Mouse (Mus musculus) heart, postnatal 4 days (tissue): Measurements from ENCODE around the gene Snip1. TPM values are rescaled to one million over a fixed set of nuclear protein-coding genes. Genes with fewer than 3 reads are reported as not detected.
A peak's percentile ranks its signal among the peaks of the same experiment; 100 is the strongest.

Experiments used
- DNase-seq: peaks from one replicate; pipeline ENCODE4 v3.0.0; 2021
- total RNA-seq, 2 experiments: library from RNA; stranded (reverse); gene quantifications; 2 replicates each; pipeline ENCODE4 v1.2.3; 2021

Snip1 gene
- total RNA-seq = 10 to 100 TPM; 11.6 to 13.7 TPM

DNA sequence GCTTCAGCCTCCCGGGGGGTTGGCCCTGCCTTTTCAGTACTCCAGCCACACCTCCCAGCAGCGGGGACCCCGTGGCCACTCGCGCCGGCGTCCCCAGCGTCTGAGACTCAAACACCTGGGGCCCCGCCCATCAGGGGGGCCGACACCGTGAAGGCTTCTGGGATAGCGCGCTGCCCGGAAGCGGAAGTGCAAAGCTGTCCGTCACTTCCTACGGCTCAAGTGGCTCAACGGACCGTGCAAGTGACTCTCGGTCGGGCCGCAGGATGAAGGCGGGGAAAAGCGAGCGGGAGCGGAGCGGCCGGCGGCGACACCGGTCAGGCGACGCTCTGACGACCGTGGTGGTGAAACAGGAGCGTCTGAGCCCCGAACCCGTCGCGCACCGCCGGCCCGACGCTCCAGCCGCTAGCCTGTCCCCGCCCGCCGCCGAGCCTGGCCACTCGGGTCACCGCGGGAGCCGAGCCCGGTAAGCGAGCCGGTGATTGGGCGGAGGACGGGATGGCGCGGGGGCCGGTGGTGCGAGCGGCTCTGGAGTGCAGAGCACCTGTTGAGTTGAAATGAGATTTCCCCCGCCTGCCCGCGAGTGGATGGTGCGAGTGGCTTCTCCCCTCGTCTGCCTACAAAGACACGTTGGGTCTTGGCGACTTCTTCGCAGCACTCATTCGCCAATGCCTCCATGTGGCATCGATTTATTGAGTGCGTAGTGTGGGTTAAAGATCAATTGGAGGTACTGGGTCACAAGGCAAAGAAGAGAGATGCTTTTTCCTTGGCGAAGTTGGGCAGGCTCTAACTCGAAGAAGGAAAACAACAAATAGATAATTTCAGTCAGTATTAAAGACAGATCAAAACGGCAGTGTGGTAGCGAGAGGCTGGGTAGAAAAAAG is at the start of gene Snip1:
Snip1 (plus strand) TSS at position 183 of the 881 bp plus-strand sequence.
- DNase-seq = peak; percentile 95

DNA sequence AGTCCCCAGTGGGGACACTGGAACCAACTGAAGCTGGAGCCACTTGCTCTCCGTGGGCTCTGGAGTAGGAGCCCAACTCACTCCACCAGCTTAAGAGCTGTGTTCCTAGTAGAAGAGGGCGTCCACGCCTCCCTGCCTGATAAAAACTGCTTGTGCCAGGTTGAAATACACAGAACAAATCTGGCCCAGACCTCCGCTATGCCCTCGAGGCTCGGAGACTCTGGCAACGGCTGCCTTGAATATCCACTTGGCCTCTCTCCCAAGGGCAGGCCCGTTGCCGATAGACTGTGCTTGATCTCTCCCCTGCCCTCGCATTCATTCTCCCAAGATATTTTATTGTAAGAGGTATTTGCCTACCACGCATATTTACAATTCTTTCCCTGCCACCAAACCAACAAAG is 49.0 kb upstream of the Snip1 start:
- DNase-seq = peak; percentile 31

DNA sequence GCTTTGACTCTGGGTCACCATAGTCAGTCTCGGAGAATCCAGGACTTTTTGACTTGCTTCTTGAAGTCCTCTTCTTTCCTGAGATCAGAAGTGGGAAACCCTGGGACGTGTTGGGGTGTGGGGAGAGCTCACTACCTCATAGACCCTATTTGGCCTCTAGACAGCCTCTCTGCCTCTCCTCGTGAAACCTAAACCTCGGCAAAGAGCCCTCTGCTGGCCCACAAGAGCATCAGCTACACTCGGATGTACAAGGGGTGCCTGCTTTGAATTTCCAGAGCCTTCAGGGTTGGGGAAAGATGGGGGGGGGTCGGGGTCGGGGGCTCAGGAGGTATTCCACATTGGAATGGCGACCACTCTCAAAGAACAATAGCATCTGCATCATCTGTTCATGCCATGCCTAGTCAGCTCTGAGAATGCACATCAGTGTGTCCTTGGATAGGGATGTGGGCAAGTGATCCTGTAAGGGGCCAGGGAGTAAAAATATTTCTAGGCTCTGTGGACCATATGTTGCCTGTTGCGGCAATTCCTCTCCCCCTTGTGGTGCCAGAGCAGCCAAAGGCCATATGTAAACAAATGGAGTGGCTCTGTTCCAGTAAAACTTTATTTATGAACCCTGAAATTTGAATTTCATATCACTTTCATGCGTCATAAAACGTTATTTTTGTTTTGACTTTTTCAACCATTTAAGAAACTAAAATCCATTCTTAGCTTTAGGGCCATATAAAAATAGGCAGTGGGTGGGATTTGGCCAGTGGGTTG is 45.5 kb upstream of the Snip1 start:
- DNase-seq = no peak

DNA sequence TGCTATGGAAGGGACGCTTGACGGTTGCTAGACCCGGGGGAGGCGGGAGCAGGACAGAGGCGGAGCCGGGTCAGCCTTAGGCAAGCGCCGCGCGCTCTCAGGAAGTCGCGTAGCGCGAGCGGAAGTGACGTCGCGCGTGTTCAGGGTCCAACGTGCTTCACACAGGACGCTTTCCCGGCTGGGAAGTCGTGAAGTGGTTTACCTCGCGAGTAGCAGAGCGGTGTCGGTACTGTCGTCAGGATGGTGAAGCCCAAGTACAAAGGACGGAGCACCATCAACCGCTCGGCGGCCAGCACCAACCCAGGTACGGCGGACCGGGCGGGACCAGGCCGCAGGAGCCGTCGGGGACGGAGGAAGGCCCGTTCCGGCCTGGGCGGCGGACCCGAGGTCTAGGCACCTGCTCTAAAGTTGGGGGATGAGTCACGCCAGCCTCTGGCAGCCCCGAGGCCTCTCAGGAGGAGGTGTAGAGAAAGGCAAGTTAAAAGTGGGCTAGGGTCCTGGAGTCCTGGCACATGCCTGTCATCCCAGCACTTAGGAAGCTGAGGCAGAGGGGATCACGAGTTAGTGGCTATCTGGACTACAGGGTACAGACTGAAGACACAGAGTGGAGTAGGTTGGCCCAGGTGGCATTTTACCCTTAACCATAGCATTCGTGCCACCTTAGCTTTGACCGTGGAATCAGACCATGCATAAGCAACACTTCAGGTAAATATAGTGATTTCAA is 36.4 kb upstream of the Snip1 start:
- DNase-seq = peak; percentile 94

DNA sequence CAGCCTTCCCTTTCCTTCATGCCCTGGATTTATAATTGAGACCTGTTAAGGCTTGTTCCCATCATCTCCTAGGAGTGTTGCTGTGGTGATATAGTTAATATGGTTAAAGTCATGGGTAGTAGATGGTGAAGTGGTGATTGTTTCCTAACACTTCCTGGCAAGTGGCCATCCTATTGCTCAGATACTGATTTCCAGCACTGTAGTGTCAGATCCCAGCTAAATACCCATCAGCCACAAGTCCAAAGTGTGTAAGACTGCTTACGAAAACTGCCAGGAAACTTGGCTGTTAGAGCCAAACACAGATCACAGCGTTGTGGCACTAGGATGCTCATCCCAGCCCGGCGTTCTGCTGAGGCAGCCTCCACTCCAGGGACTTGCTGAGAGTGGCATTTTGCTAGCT is 32.1 kb upstream of the Snip1 start:
- no peak for DNase-seq

DNA sequence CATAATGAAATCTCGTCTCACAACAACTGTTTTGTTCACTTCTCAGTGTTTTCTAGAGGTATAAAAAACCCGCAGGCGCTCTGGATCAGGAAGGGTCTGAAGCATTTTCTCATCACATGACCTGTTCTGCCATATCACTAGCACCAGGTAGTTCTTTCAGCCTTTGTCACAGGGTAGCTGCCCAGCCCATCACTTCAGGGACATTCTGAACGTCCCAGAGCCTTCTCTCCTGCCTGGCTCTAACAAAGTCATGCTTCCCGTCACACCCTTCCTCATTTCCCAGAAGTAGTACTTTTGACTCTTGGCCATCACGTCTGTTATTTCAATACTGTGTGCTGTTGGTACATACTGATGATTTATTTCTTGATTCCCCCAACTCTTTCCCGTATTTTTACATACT is 22.0 kb upstream of the Snip1 start:
- DNase-seq = no peak

DNA sequence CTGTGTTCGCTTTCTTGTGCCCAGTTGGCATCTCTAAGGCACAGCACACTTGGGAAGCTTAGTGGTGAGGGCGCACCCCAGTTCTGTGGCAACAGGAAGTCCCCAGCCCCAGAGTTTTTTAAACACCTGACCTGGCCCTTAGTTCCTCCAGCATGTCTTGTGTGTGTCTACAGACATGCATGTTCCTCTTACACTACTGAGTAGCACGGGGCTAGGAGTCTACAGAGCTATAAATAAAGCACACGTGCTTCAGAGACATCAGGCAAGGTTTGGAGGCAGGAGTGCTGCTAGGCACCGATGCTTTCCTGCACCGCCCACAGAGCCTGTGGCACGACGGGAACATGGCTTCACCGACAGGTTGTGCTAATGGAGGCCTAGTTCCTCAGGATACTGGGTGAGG is 11.1 kb upstream of the Snip1 start:
- DNase-seq = no peak

DNA sequence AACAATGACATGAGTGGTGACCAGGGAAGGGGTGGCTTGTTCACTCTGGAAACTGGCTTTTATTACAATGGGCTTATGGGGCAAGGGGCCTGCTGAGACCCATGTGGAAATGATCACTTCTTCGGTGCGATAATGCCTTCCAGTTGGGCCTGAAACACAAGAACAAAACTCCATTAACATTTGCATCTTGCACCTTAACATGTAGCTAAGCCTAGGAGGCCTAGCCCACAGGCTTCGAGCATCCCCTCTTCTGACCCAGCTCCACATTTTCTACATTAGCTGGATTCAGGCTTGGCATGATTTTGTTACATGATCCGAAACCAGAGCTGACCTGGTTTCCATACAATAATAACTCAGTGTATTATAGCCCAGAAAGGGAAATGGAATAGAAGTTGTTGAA is 10.0 kb upstream of the Snip1 start:
- DNase-seq = no peak

DNA sequence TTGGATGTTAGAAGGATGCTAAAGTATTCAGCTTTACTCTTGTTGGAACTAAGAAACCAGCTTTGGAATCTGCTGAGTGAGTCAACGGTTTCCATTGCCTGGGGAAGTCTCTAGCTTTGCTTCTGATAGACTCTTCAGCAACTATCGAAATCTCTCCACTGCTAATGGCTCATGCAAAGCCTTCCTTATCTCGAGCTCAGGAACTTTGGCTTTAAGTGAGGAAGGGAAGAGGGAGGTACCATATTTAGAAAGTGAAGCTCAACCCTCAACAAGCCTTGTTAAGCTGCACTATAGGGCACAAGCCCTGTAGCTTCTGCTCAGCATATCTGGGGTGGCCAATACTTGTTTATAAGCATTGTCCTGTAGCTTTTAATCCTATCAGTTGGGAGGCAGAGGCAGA is 9.2 kb upstream of the Snip1 start:
- no peak for DNase-seq

DNA sequence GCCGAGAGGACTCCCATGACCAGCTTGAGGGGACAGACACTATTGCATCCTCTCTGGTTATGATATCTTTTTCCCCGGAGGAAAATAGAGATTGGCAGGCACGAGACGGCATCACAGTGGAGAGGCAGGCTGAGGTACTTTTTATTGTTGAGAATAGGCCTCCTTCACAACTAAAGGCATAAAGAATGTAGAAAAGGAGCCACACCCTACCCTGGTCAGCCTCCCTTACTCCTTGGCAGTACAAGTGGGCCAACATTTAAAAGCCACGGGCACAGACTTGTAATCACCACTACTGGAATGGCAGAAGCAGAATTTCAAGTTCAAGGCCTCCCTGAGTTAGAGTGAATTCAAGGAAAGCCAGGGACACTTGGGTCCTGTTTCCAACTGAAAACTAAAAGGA is 8.4 kb upstream of the Snip1 start:
- no peak for DNase-seq

DNA sequence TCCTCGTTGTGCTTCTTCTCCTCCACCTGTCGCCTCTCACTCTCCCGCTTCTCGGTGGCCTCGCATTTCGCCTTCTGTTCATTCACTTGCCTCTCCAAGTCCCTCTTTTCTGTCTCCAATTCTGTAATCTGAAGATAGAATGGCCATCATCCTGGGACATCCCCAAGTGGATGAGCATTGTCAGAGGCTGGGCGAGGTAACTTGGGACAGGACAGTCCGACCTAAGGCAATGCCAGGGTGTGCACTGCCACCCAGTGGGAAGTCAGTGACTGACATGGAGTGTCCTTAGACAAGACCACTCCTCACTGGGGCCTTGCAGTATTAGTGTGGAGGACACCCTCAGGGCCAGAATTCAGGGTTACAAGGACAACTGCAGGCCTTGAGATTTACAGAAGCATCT is 7.4 kb upstream of the Snip1 start:
- peak; percentile 75 for DNase-seq

DNA sequence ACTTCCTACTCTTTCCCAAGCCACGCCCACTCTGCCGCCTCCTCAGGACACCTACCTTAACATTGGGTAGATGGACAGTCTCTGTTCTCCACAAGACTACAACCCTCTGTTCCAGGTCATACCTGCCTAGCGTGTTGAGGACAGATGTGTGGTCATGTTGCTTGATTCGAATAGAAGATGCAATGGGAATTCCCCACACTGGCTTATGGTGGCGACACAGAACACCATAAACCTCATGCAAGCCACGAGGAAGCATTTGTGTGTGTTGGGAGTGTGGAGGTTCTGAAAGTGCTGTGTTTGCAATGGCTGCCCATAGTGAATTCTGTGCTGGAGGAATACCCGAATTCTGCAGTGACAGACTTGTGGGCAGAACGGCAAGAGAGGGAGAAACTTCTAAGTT is 2.6 kb upstream of the Snip1 start:
- no peak for DNase-seq

DNA sequence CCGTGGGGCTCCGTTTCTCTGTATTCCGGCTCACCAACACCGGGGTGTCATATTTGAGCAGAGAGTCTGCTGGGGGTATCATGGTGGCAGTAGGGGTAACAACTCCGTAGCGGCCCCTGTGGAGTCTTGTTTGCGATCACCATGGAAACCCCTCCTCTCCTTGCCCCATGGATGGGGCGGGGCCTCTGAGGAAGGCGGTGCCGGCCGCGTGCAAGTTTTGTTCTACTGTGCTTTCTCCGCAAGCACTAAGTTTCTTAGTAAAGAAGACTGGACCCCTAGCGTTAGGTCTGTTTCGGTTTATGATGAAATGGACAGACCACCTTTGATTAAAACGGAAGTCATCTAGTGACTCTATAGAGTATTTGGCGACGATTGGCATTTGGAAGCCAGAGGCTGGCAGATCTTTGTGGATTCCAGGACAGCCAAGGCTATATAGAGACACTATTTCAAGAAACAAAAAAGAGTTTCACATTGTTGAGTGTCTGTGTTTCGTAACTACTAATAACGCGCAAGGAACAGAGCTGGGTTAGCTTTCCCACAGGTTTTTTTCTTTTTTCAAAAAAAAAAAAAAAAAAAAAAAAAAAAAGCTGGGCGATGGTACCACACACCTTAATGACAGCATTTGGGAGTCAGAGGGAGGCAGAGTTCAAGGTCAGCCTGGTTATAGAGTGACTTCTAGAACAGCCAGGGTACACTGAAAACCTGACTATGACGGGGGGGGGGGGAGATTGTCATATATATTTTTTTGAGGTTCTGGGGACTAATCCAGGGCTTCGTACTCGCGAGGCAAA is 760 bp upstream of the Snip1 start, which contains the start of gene Dnali1:
Dnali1 (minus strand) TSS at position 187 of the 791 bp plus-strand sequence.
- DNase-seq = peak; percentile 66

DNA sequence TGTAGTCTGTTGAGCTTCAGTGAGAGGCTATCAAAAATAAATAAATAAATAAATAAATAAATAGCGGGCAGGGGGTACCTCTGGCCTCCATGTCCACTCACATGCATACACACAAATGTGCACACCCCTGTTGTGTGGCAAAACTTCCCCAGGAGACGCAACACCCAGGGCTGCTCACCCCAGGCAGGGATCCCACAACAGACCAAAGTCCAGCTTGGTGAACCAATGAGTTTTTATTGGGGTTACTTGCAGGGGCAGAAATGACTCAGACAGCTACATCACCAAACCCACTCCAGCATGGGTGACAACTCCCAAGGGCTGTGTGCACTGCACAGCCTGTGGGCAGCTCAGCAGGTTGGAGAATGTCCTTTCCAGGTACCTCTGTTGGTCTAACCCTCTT is 11.2 kb downstream of the Snip1 start:
- no peak for DNase-seq

DNA sequence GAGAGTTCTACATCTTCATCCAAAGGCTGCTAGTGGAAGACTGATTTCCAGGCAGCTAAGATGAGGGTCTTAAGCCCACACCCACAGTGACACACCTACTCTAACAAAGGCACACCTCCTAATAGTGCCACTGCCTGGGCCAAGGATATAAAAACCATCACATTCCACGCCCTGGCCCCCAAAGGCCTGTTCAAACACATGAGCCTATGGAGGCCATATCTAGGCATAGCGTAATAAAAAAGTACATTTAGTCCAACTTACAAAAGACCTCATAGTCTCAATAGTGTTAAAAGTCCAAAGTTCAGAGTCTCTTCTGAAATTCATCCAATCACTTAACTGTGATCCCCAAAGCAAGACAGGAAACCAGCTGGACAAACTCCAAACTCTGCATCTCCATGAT is 12.2 kb downstream of the Snip1 start:
- no peak for DNase-seq

DNA sequence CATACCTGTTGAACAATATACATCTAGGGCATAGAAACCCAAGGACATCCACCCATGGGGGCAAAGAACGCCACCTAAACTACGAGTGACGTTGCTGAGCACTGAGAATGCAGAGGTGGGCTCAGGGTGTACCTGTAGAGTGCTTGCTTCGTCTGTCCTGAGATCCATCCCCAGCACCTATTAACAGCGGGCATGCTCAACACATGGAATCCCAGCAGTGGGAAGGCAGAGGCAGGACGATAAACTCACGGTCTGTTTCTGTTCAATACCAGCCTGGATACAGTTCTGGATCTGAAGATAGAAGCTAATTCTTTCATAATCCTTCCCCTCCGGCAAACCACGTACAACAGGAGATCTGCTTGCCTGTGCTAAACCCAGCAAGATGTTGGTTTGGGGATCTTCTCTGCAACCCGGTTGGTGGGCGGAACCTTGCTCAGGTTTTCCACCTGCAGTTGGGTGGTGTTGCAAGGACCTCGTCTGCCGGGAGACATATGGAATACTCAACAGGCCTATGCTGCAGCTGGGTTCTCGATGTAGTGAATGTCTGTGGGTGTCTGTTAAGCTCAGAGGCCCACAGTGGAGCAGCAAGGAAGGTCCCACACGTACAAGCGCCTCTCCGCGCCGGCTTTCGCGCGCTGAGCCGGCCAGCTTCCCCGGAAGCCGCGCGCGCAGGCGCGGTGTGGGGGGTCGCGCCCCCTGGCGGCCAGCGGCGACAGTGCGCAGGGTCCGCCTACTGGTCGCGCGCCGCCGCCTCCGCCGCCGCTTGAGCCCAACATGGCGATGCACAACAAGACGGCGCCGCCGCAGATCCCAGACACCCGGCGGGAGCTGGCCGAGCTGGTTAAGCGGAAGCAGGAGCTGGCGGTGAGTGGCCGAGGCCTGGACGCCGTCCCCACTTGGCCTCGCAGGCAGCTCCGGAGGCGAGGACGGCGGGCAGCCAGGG is 18.2 kb downstream of the Snip1 start, which contains the start of gene Meaf6:
Meaf6 (plus strand) TSS at position 732 of the 943 bp plus-strand sequence.
- DNase-seq = peak; percentile 96

DNA sequence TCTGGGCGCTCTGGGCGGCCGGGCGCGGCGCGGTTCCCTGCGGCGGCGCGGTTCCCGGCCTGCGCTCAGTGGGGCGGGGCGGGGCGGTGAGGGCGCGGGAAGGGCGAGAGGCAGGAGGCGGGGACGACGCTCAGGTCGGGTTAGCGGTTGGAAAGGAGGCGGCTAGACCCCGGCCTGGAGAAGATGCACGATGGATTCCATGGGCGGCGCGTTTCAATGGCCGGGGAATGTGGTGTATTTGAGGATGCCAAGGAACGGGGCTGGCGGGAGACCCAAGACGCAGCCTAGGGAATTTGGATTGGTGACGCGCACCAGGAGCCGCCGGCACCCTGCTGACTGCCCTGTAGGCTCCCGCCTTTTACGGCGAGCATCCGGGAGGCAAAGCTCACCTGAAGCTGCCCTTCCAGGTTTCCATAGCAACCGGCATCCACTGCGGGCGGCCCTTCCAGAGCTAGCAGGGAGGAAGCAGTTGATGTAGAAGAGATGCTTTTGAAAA is 18.9 kb downstream of the Snip1 start:
- peak; percentile 80 for DNase-seq

DNA sequence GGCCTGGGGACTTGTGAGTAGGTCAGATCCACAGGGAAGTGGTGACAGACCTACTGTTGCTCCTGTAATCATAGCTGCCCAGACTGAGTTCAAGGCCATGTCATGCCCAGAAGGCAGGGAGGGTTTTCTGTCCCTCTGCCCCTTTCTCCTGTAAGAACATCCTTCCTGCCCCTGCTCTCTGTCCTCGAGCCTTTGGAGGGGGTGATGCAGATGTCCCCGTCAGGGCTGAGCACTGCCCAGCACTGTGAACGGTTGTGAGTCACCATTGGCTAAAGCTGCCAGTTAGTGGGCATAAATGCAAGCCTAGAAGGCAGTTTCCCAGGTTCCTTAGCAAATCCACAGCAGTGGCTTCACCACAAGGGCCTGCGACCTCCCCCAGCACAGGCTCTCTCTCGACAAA is 26.6 kb downstream of the Snip1 start:
- no peak for DNase-seq

DNA sequence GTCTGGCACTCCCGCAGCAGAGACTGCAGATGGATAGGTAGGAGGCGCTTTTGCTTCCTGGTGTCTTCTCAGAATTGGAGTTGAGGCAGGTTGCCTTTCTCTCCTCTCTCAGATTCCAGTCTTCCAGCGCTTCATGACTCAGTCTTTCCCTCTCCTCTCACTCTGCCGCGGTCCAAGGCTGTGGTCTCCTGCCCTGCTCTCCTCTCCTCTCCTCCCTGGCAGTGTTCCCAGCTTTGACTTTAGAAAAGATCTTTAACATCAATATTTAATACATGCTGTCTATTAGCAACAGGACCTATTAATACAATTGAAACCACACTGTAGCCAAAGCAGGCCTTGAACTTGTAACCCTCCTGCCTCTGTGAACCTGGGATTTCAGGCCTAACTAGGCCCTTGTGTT is 29.6 kb downstream of the Snip1 start:
- no peak for DNase-seq

DNA sequence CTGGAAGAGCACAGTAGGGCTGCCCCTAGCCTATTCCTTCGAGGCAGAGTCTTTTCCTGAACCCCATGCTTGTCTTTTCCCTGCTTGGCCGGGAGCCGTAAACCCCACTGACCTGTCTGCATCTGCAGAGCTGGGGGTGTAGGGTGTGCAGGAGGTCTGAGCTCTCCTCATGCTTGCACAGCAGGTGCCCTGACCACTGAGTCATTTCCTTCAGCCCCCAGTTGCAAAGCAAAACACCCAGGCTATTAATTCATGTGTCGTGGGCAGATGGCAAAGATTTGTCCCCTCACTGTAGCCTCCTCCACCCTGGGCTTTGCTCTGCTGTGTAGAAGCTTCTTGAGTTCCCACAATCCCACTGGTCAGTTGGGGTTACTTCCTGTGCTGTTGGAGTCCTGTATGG is 30.9 kb downstream of the Snip1 start:
- no peak for DNase-seq

DNA sequence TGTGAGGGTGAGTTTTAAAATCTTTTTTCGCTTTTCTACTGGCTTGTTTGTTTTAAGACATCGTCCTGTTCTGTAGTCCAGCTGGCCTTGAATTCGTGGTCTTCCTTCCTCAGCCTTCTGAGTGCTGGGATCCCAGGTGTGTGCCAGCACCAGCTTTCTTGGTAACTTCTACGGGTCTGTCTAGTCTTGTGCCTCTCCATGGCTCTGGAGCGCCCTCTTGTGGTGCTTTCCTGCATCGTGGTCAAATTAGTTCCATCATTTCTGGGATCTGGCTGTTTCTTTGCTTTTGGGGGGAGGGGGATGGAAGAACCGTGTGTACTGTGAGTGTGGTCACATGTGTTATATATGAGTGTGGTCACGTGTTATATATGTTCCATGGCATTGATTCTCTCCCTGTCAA is 33.0 kb downstream of the Snip1 start:
- DNase-seq = peak; percentile 89
